17 mouse cellular contexts compared by ENCODE assay signal in genomic region chr13:60348438-60348837, GRCm38 (mm10).
"Had no signal": no experiment of that assay in that cellular context is flagged by ENCODE, and none has a peak within 500 bp of the region (broad histone marks: within the 10 kb centered on the region; RNA-seq: fewer than 3 reads in every experiment).

No protein-coding gene starts in this region.

- H3K27ac ChIP-seq: left cerebral cortex, adult 2 months; liver, embryonic 12.5 days; liver, embryonic 15.5 days; midbrain, embryonic 12.5 days; midbrain, embryonic 15.5 days; neural tube, embryonic 13.5 days had no signal

- ATAC-seq: liver, embryonic 12.5 days; lung, postnatal 0 days; midbrain, embryonic 15.5 days had no signal

- H3K36me3 ChIP-seq: kidney, embryonic 15.5 days; liver, embryonic 12.5 days; liver, embryonic 15.5 days; midbrain, embryonic 12.5 days; midbrain, embryonic 15.5 days; neural tube, embryonic 13.5 days; stomach, embryonic 15.5 days had no signal

- H3K27me3 ChIP-seq: kidney, embryonic 15.5 days; liver, embryonic 12.5 days; liver, embryonic 15.5 days; midbrain, embryonic 12.5 days; midbrain, embryonic 15.5 days; neural tube, embryonic 13.5 days; stomach, embryonic 15.5 days had no signal

- H3K4me1 ChIP-seq: liver, embryonic 12.5 days; liver, embryonic 15.5 days; midbrain, embryonic 15.5 days had no signal

- H3K9me3 ChIP-seq: kidney, embryonic 15.5 days; liver, embryonic 12.5 days; liver, embryonic 15.5 days; midbrain, embryonic 12.5 days; midbrain, embryonic 15.5 days; neural tube, embryonic 13.5 days; stomach, embryonic 15.5 days had no signal

- H3K4me3 ChIP-seq: kidney, embryonic 15.5 days; left cerebral cortex, adult 2 months; liver, embryonic 12.5 days; liver, embryonic 15.5 days; midbrain, embryonic 12.5 days; midbrain, embryonic 15.5 days; neural tube, embryonic 13.5 days; stomach, embryonic 15.5 days had no signal

- H3K4me2 ChIP-seq: kidney, embryonic 15.5 days; liver, embryonic 12.5 days; liver, embryonic 15.5 days; midbrain, embryonic 12.5 days; midbrain, embryonic 15.5 days; neural tube, embryonic 13.5 days; stomach, embryonic 15.5 days had no signal

- DNase-seq: kidney, adult 11 months; kidney, adult 8-10 months; kidney, postnatal 10 days; kidney, postnatal 36 days; lung, adult 18-20 months; right cerebral cortex, postnatal 25 days; spleen, adult 18-20 months; thymus, postnatal 36 days had no signal

- H3K9ac ChIP-seq: kidney, embryonic 15.5 days; liver, embryonic 12.5 days; liver, embryonic 15.5 days; midbrain, embryonic 12.5 days; midbrain, embryonic 15.5 days; neural tube, embryonic 13.5 days; stomach, embryonic 15.5 days had no signal
